12 mouse cellular contexts compared by ENCODE assay signal in genomic region chr2:117432010-117432409, GRCm38 (mm10).
DNase-seq lines count a peak whose midpoint lies in the region; TF ChIP-seq lines count a peak whose summit lies in the region.
"Had no signal": no experiment of that assay in that cellular context is flagged by ENCODE, and none has a peak within 500 bp of the region (broad histone marks: within the 10 kb centered on the region; RNA-seq: fewer than 3 reads in every experiment).

No protein-coding gene starts in this region.

- TF ChIP-seq POLR2A in CH12.LX (IDR thresholded peaks at IDR 0.05; ENCODE audit: low read depth, low read length), result no peak

- H3K27ac ChIP-seq in CH12.LX (ENCODE audit: insufficient read depth, low read depth), result no peak overlapping the region
- H3K27ac ChIP-seq: neural tube, embryonic 13.5 days had no signal

- peaks cover 5 to 15% of the 10 kb centered on the region in 2 experiments for H3K4me1 ChIP-seq in CH12.LX (ENCODE audit: control insufficient read depth in 1 of 2, insufficient read depth in 2 of 2)

- H3K9me3 ChIP-seq in CH12.LX (replicated peaks; ENCODE audit: low read length), result no peaks in the 10 kb centered on the region
- H3K9me3 ChIP-seq: G1E; neural tube, embryonic 13.5 days had no signal

- H3K36me3 ChIP-seq in CH12.LX (replicated peaks in 1 of 2; ENCODE audit: control insufficient read depth in 1 of 2, insufficient read depth in 1 of 2, low read length in 1 of 2), result no peaks in the 10 kb centered on the region
- H3K36me3 ChIP-seq: G1E; neural tube, embryonic 13.5 days had no signal

- H3K4me2 ChIP-seq in CH12.LX (ENCODE audit: insufficient read depth, low read depth, poor library complexity, severe bottlenecking), result peak overlapping the region; percentile 51
- H3K4me2 ChIP-seq: neural tube, embryonic 13.5 days had no signal

- no peak for TF ChIP-seq EP300 in CH12.LX (IDR thresholded peaks at IDR 0.05; ENCODE audit: low read length)

- TF ChIP-seq CTCF in CH12.LX (conservative IDR thresholded peaks at IDR 0.05 in 1 of 2, IDR thresholded peaks at IDR 0.05 in 1 of 2; ENCODE audit: low read depth in 2 of 2, low read length in 2 of 2), result no peak

- TF ChIP-seq RAD21 in CH12.LX (IDR thresholded peaks at IDR 0.05; ENCODE audit: low read depth, low read length), result no peak

- H3K79me2 ChIP-seq in CH12.LX (replicated peaks; ENCODE audit: control insufficient read depth, extremely low read depth, insufficient read depth, poor library complexity, severe bottlenecking), result no peaks in the 10 kb centered on the region

- DNase-seq in 3T3-L1 (ENCODE audit: low read depth, low spot score), result peak; percentile 21
- DNase-seq in CH12.LX (ENCODE audit: extremely low read depth), result no peak
- DNase-seq in layer of hippocampus, adult 8-10 months (ENCODE audit: low spot score in 2 of 2), result peak; percentile 77 to 81
- DNase-seq in naive thymus-derived CD4-positive, alpha-beta T cell, adult 2 months (ENCODE audit: low read depth), result peak; percentile 66
- no peak for DNase-seq in urinary bladder, postnatal 14 days (ENCODE audit: low spot score)
- no peak for DNase-seq in adrenal gland, postnatal 10 days
- DNase-seq in embryo, embryonic 10 days (ENCODE audit: low spot score), result no peak
- DNase-seq: gastrocnemius, postnatal 25 days; heart, postnatal 10 days had no signal

- H3K9ac ChIP-seq in CH12.LX (ENCODE audit: insufficient read depth, low read depth), result no peak overlapping the region
- H3K9ac ChIP-seq: neural tube, embryonic 13.5 days had no signal

- no peaks in the 10 kb centered on the region for H3K27me3 ChIP-seq in CH12.LX (replicated peaks)

- no peak overlapping the region for H3K4me3 ChIP-seq in CH12.LX (replicated peaks in 1 of 3; ENCODE audit: low read depth in 2 of 3, low read length in 2 of 3, poor library complexity in 1 of 3)
- H3K4me3 ChIP-seq: erythroblast, embryonic 14.5 days; neural tube, embryonic 13.5 days had no signal

- in situ Hi-C loops in CH12.LX (cut with MboI; ENCODE audit: low pct_ligation_motif_present, low pct_unique_long_range_greater_than_20kb, low sequenced_read_pairs), result no loop called here

- dilution Hi-C loops in CH12.LX (cut with MboI; ENCODE audit: extremely low pct_ligation_motif_present, extremely low pct_unique_long_range_greater_than_20kb, low sequenced_read_pairs), result no loop called here

TF ChIP-seq in CH12.LX, 34 proteins besides CTCF, POLR2A, EP300 and RAD21:
- no peak for TF ChIP-seq ETS1 (conservative IDR thresholded peaks at IDR 0.05; ENCODE audit: low read depth, low read length)
- no peak for TF ChIP-seq MAFK (IDR thresholded peaks at IDR 0.05; ENCODE audit: insufficient replicate concordance, low read length)
- TF ChIP-seq ZNF384 (IDR thresholded peaks at IDR 0.05; ENCODE audit: low read depth, low read length), result no peak
- peak; percentile 31; the same call in 1 of the 2 replicates for TF ChIP-seq BHLHE40 (IDR thresholded peaks at IDR 0.05; ENCODE audit: low read depth, low read length)
- no peak for TF ChIP-seq POLR2AphosphoS2 (IDR thresholded peaks at IDR 0.05; ENCODE audit: low read depth, low read length)
- TF ChIP-seq MAZ (IDR thresholded peaks at IDR 0.05; ENCODE audit: low read depth, low read length), result no peak
TF ChIP-seq in CH12.LX: peak in this region for 1.

Comparison
In these comparisons a context has a peak if more than half of its experiments do, and no peak if none do; other contexts are left out.
1. DNase-seq: peak in 3T3-L1 (single experiment), layer of hippocampus, adult 8-10 months (2 of 2) and naive thymus-derived CD4-positive, alpha-beta T cell, adult 2 months (single experiment); none in CH12.LX (single experiment), urinary bladder, postnatal 14 days (single experiment), adrenal gland, postnatal 10 days (single experiment) and embryo, embryonic 10 days (single experiment).